Mouse (Mus musculus) midbrain, embryonic 12.5 days (tissue): ENCODE measurements around the gene Specc1. TPM values are rescaled to one million over a fixed set of nuclear protein-coding genes. Genes with fewer than 3 reads are reported as not detected.
A peak's percentile ranks its signal among the peaks of the same experiment; 100 is the strongest.

Experiments
- ATAC-seq: fragments of 200-750 bp; cut with Nextera tagmentation; 2 replicates; pipeline ENCODE4 v1.8.0; 2017; ENCODE audit warnings: low read depth, moderate TSS enrichment, moderate library complexity; ENCODE audit not compliant: low FRiP score
- H3K27ac ChIP-seq: fragments of 300-500 bp; sonication (generic); replicated peaks from 2 replicates; pipeline ENCODE4 v1.5.1; 2016; ENCODE audit warnings: mild to moderate bottlenecking
- H3K27me3 ChIP-seq: fragments of 300-500 bp; sonication (generic); 2 replicates; pipeline ENCODE4 v1.6.1; 2016; ENCODE audit warnings: mild to moderate bottlenecking
- H3K36me3 ChIP-seq: fragments of 300-500 bp; sonication (generic); 2 replicates; pipeline ENCODE4 v1.6.1; 2016
- H3K4me1 ChIP-seq: fragments of 300-500 bp; sonication (generic); 2 replicates; pipeline ENCODE4 v1.6.1; 2016
- H3K4me2 ChIP-seq: fragments of 300-500 bp; sonication (generic); replicated peaks from 2 replicates; pipeline ENCODE4 v1.6.1; 2016; ENCODE audit warnings: mild to moderate bottlenecking, moderate library complexity
- H3K4me3 ChIP-seq: fragments of 300-500 bp; sonication (generic); 2 replicates; pipeline ENCODE4 v1.5.1; 2016; ENCODE audit warnings: mild to moderate bottlenecking
- H3K9ac ChIP-seq: fragments of 300-500 bp; sonication (generic); replicated peaks from 2 replicates; pipeline ENCODE4 v1.6.1; 2016; ENCODE audit warnings: mild to moderate bottlenecking, moderate library complexity
- H3K9me3 ChIP-seq: fragments of 300-500 bp; sonication (generic); 2 replicates; pipeline ENCODE4 v1.6.1; 2016; ENCODE audit warnings: mild to moderate bottlenecking
- WGBS: fragments of 180-500 bp; shearing (Covaris S2); methylation state at CpG from one replicate; pipeline ENCODE4 v1.1.7; 2016; 5-methylcytosine and 5-hydroxymethylcytosine counted together
- polyA plus RNA-seq: library from polyadenylated mRNA; unstranded; fragments of >200 nt; fragmentation: Nextera tagmentation; extraction: Ambion mirVana; gene quantifications from 2 replicates; pipeline ENCODE4 v1.2.1, GENCODE M21; 2016

Gene Specc1
- polyA plus RNA-seq, 1 experiment from 2014 or later: 16.6 TPM

DNA sequence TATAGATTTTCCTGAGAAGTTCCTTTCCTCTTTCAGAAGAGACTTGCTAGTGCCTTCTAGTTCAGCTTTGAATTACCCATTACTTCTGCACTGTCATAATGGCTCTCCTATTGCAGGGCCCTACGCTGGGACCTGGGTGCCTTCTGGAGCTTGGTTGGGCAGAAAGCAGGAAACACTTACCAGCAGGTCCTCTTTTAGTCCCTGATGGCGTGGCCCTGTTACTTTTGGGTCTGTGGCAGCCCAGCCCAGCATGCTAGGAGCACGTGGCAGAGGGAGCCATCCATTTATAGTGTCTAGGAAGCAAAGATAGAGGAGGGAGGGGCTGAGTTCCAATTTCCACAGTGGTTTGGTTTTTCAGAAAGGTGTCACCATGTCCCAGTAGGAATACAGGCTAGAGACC is 63.3 kb downstream of the Specc1 start:
- WGBS: 65% methylated on average over 3 of the region's 3 CpGs
- Histone ChIP-seq H3K27ac (no peak overlapping the region), H3K4me3 (no peak overlapping the region), H3K4me2 (no peak overlapping the region), H3K36me3 (no peaks in the 10 kb centered on the region), H3K9me3 (no peaks in the 10 kb centered on the region), H3K4me1 (peaks cover 20% of the 10 kb centered on the region), H3K27me3 (peaks cover 9% of the 10 kb centered on the region; the same call in 1 of the 2 replicates), H3K9ac (no peak overlapping the region)
- ATAC-seq: no peak

DNA sequence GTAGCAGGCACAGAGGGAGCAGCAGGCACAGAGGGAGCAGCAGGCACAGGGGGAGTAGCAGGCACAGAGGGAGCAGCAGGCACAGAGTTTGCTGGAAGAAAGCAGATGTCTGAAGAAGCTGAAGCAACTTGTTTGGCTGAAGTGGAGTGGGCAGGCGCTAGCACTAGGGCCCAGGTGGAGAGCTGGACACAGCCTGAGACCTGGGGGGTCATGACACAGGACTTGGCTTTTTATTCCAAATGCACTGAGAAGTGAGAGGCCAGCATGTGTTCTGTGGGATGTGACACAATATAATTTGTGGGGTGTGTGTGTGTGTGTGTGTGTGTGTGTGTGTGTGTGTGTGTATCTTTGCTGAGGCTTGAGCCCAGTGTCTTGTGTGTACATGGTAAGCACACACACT is 64.3 kb downstream of the Specc1 start:
- H3K36me3 ChIP-seq: no peaks in the 10 kb centered on the region
- no peak overlapping the region for H3K4me2 ChIP-seq
- peaks cover 12% of the 10 kb centered on the region for H3K4me1 ChIP-seq
- H3K9ac ChIP-seq: no peak overlapping the region
- no peak overlapping the region for H3K27ac ChIP-seq
- 100% methylated on average over 1 of the region's 1 CpGs for WGBS
- H3K27me3 ChIP-seq: peaks cover 9% of the 10 kb centered on the region; the same call in 1 of the 2 replicates
- ATAC-seq: no peak
- H3K4me3 ChIP-seq: no peak overlapping the region
- no peaks in the 10 kb centered on the region for H3K9me3 ChIP-seq

DNA sequence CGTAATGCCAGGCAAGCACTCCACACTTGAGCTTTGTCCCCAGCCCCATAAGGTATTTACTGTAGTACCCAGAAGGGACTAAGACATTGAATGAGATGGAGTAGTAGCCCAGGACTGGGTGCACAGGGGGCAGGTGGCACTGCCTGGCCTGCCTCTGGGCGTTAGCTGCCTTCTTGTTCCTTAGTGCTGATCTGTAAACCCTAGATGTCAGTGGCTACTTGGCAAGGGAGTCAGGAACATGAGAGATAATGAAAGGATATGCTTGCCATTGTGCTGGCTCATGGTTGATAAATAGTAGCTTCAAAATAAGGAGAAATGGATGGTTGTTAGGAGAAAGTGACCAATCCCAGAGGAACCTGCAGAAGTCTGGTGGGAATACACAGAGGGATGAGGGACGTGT is 65.5 kb downstream of the Specc1 start:
- ATAC-seq: no peak
- WGBS: 95% methylated on average over 3 of the region's 3 CpGs
- no peak overlapping the region for H3K9ac ChIP-seq

DNA sequence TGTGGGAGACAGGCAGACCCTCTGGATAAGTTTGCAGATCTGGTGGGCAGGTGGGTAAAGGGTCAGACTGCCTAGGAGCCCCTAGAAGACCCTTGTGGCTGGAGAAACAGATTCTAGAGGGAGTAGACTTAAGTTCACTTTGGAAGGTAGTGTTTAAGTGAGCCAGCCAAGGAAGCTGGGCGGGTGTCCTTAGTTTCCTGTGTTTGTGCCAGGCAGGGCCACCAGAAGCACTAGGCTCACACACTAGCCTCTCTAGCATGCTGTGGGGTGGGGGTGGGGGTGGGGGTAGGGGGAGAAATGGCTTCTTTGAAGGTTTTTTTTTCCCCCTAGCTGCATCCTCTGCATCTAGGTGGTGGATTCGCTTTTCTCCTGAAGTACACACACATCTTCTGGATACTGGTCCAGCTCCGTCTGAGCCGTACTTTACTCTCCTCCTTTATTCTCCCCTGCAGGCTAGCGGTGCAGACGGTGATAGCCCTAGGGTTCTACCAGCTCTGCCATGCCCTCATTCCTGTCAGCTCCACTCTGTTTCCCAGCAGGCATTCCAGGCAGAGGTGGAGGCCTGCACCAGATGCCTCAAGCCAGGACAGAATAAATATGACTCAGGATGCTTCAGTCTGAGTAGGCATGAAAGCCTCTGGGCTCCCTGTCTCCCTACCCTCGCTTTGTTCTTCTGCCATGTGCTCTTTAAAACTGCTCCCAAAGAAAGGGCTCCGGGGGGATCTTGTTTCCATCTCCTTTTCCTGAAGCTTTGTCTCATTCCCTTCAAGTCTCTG is 66.3 kb downstream of the Specc1 start:
- Histone ChIP-seq H3K36me3 (no peaks in the 10 kb centered on the region), H3K9me3 (no peaks in the 10 kb centered on the region)
- 80% methylated on average over 8 of the region's 8 CpGs for WGBS

More for the DNA sequence above, 65.5 kb downstream of the Specc1 start:
- peaks cover 5% of the 10 kb centered on the region; the same call in 1 of the 2 replicates for H3K27me3 ChIP-seq
- no peaks in the 10 kb centered on the region for H3K36me3 ChIP-seq
- no peak overlapping the region for H3K4me2 ChIP-seq
- H3K9me3 ChIP-seq: no peaks in the 10 kb centered on the region
- H3K27ac ChIP-seq: no peak overlapping the region
- H3K4me3 ChIP-seq: no peak overlapping the region
- H3K4me1 ChIP-seq: peaks cover 12% of the 10 kb centered on the region

DNA sequence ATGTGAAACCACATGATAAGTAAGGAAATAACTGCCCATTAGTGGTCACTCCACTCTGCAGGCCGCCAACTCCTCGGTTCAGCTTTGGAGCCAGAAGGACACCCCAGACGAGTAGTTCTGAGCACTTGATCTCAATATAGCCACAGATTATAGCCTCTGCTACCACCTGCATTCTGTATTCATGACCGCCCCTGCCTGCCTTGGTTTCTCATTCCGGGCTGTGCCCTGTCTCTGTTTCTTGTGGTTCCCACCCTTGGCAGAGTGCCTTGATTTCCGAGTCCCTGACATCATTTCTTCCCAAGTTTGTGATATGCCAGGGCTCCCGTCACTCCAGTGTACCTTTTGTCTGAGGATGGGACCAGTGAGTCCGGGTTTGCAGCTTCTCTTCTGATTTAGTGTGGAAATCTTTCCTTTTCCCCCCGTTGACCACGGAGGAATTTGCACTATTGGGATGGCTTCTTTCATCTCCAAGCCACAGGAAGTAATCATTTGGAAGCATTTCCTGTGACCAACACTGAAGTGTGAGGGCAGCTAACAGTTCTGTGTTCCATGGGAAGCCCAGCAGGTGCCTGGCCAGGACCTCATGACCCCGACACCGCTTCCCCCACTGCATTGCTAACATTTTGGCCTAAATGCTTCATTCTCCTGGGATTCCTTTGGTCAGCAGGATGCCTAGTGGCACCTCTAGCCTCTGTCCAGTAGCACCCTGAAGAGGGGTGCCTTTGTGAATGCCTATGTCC is 67.1 kb downstream of the Specc1 start:
- Histone ChIP-seq H3K9ac (no peak overlapping the region), H3K9me3 (no peaks in the 10 kb centered on the region), H3K4me2 (no peak overlapping the region), H3K4me3 (no peak overlapping the region), H3K36me3 (no peaks in the 10 kb centered on the region), H3K27me3 (no peaks in the 10 kb centered on the region), H3K4me1 (peaks cover 12% of the 10 kb centered on the region), H3K27ac (0 out of 2 replicates have a peak overlapping the region, but pooled peaks have one; percentile 30)
- WGBS: 83% methylated on average over 12 of the region's 12 CpGs
- ATAC-seq: no peak

More for the DNA sequence above, 66.3 kb downstream of the Specc1 start:
- Histone ChIP-seq H3K27ac (no peak overlapping the region), H3K4me3 (no peak overlapping the region), H3K9ac (no peak overlapping the region), H3K4me1 (peaks cover 12% of the 10 kb centered on the region), H3K27me3 (peaks cover 4% of the 10 kb centered on the region; the same call in 1 of the 2 replicates), H3K4me2 (no peak overlapping the region)
- no peak for ATAC-seq

DNA sequence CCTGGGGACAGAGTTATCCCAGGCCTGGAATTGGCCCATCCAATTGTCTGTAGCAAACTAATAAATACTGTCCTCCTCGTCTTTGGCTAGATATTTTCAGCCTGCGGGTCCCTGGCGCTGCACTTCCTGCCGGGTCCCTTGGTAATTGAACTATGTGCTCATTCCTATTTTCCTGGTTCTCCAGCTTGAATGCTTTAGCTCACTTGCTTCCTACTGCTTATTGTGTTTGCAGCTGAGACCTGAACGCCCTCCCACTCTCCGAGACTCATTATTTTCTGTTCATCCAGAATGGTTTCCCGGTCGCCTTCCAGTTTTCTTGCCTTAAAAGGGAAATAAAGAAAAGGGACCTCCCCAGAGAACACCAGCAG is 67.7 kb downstream of the Specc1 start:
- 60% methylated on average over 8 of the region's 8 CpGs for WGBS
- Histone ChIP-seq H3K4me1 (peaks cover 12% of the 10 kb centered on the region), H3K27me3 (no peaks in the 10 kb centered on the region), H3K4me3 (no peak overlapping the region), H3K9me3 (no peaks in the 10 kb centered on the region), H3K27ac (peak overlapping the region; percentile 39; the same call in 1 of the 2 replicates), H3K4me2 (no peak overlapping the region), H3K36me3 (no peaks in the 10 kb centered on the region), H3K9ac (no peak overlapping the region)
- no peak for ATAC-seq

DNA sequence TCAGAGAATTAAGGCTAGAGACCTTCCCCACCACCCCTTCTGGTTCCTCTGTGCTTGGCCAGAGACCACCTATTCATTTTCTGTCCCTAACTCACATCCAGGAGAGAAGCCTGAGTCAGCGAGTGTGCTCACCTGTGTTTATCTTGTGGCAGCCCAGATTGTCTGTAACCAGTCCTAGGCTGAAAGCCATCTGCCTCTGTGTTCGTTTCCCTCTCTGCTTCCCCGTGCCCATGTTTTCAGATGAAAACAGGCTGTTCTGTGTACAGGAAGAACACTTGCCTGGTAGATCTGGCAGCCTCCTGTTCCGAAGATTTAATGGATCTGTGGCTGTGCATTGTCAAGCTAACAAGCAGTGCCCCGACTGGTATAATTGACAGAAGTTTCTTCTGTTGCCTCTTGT is 68.4 kb downstream of the Specc1 start:
- H3K9me3 ChIP-seq: no peaks in the 10 kb centered on the region
- no peak for ATAC-seq

DNA sequence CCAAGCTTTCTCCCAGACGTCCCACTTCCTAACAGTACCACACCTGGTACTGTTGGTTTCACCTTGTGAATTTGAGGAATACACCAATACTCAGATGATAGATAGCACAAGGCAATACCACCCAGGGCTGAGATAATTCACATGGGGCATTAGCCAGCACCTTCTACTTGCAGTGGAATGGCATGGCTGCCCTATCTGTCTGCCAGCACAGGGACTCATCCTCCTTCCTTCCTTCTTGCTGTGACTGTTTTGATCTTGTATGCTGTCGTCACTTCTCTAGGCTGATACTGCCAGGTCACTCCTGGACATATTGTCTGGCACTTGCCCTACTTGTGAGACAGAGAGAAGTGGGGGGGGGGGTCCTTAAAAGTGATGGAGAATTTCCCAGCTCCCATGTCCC is 69.2 kb downstream of the Specc1 start:
- Histone ChIP-seq H3K27me3 (no peaks in the 10 kb centered on the region), H3K9me3 (no peaks in the 10 kb centered on the region), H3K4me3 (no peak overlapping the region), H3K27ac (no peak overlapping the region), H3K9ac (no peak overlapping the region), H3K36me3 (no peaks in the 10 kb centered on the region), H3K4me2 (no peak overlapping the region), H3K4me1 (peaks cover 12% of the 10 kb centered on the region)
- ATAC-seq: no peak
- WGBS: 90% methylated on average over 2 of the region's 2 CpGs

More for the DNA sequence above, 68.4 kb downstream of the Specc1 start:
- WGBS: 82% methylated on average over 5 of the region's 5 CpGs
- Histone ChIP-seq H3K27ac (0 out of 2 replicates have a peak overlapping the region, but pooled peaks have one; percentile 39), H3K4me2 (no peak overlapping the region), H3K4me1 (peaks cover 12% of the 10 kb centered on the region), H3K9ac (no peak overlapping the region), H3K36me3 (no peaks in the 10 kb centered on the region), H3K4me3 (no peak overlapping the region), H3K27me3 (no peaks in the 10 kb centered on the region)

DNA sequence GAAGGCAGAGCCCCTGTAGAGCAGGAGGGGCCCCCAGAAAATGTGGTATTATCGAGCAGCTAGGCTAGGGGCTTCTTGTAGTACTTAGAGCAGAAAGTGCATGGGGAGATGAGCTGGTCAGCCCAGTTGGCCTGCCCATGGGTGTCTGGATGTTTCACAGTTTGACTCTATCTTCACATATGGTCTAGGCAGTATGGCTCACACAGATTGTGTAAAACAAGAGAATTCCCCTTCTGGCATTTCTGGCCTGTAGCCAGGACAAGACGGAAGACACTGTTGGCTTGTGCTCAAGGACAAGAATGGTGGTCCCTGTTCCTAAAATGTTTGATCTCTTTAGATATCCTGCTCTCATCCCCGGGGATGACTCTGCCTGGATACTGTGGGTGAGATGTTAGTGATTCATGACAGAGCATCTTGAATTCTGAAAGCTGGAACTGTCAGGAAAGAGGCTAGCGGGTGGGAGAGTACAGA is 69.8 kb downstream of the Specc1 start:
- H3K4me2 ChIP-seq: no peak overlapping the region
- peaks cover 12% of the 10 kb centered on the region for H3K4me1 ChIP-seq
- 88% methylated on average over 4 of the region's 4 CpGs for WGBS
- H3K27ac ChIP-seq: no peak overlapping the region
- H3K4me3 ChIP-seq: no peak overlapping the region
- no peaks in the 10 kb centered on the region for H3K27me3 ChIP-seq
- H3K9ac ChIP-seq: no peak overlapping the region
- no peak for ATAC-seq
- H3K36me3 ChIP-seq: no peaks in the 10 kb centered on the region
- no peaks in the 10 kb centered on the region for H3K9me3 ChIP-seq

DNA sequence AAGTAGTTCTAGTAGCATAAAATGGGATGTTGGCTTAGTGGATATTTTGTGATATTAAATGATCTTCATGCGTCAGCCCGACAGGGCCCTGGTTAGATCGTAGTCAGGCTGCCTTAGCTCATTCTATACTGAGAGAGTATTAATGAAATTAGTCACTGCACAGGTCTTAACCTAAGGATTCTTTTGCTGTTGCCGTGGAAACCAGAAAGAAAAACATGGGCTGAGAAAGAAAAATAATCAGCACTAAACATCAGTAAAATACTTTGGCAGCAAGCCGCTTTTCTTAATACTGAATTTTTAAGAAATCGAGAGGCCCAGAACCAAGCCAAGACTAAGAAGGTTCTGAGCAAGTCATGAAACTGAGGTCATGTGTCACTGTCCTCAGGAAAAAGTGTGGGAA is 70.7 kb downstream of the Specc1 start:
- no peak overlapping the region for H3K9ac ChIP-seq
- no peak overlapping the region for H3K4me3 ChIP-seq
- WGBS: 73% methylated on average over 6 of the region's 6 CpGs
- no peak for ATAC-seq
- H3K4me2 ChIP-seq: no peak overlapping the region
- no peak overlapping the region for H3K27ac ChIP-seq
- H3K9me3 ChIP-seq: no peaks in the 10 kb centered on the region
- no peaks in the 10 kb centered on the region for H3K27me3 ChIP-seq
- peaks cover 12% of the 10 kb centered on the region for H3K4me1 ChIP-seq
- H3K36me3 ChIP-seq: no peaks in the 10 kb centered on the region

DNA sequence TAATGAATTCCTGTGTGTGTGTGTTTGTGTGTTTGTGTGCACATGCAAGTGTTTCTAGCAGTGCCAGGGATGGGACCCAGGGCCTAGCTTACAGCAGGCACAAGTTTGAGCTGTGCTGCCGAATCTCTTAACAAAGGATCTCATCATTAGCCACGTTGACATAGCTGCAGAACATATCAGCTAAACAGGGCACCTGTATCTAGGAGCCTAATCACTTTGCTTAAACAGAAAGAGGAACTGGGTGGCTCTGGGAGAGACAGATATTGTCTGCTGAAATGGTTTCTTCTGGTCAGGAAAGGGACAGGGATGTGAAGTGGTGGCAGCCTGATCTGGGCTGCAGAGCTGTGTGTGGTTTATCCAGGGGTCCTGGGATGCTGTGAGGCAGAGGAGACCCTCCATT is 71.1 kb downstream of the Specc1 start:
- H3K4me2 ChIP-seq: no peak overlapping the region
- peaks cover 12% of the 10 kb centered on the region for H3K4me1 ChIP-seq
- no peak overlapping the region for H3K9ac ChIP-seq
- ATAC-seq: no peak
- WGBS: 75% methylated on average over 2 of the region's 2 CpGs
- no peaks in the 10 kb centered on the region for H3K36me3 ChIP-seq
- H3K27me3 ChIP-seq: no peaks in the 10 kb centered on the region
- no peak overlapping the region for H3K4me3 ChIP-seq
- no peaks in the 10 kb centered on the region for H3K9me3 ChIP-seq
- no peak overlapping the region for H3K27ac ChIP-seq

DNA sequence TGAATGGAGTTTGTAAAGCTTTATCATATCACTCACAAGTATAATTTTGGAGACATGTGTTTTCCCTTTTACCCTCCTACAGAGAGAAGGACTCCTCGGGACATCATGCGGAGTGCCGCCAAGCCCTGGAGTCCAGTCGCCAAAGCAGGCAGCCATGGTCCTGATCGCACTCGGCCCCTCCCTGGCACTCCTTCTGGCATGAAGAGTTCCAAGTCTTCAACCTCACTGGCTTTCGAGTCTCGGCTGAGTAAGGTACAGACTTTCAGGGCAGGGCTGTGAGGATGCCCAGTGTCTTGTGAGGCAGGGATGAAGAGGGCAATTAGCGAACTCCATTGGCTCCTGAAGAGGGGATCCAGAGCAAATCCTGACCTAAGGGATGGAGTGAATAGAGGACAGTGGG is 72.6 kb downstream of the Specc1 start:
- no peak for ATAC-seq
- no peaks in the 10 kb centered on the region for H3K9me3 ChIP-seq
- WGBS: 88% methylated on average over 9 of the region's 9 CpGs
- no peak overlapping the region for H3K27ac ChIP-seq
- no peak overlapping the region for H3K4me3 ChIP-seq
- H3K36me3 ChIP-seq: no peaks in the 10 kb centered on the region
- H3K4me2 ChIP-seq: no peak overlapping the region
- no peak overlapping the region for H3K9ac ChIP-seq
- H3K27me3 ChIP-seq: no peaks in the 10 kb centered on the region
- H3K4me1 ChIP-seq: peaks cover 8% of the 10 kb centered on the region
